Mouse (Mus musculus) heart, embryonic 10.5 days (tissue): Measurements from ENCODE around the gene Nub1. TPM values are rescaled to one million over a fixed set of nuclear protein-coding genes. Genes with fewer than 3 reads are reported as not detected.

Source experiments
- DNase-seq: peaks from one replicate; pipeline ENCODE4 v3.0.0-alpha.2; 2017; ENCODE audit warnings: low spot score
- H3K27ac ChIP-seq: fragments of 300-500 bp; sonication (generic); 2 replicates; pipeline ENCODE4 v1.5.1; 2016; ENCODE audit warnings: mild to moderate bottlenecking
- H3K27me3 ChIP-seq: fragments of 300-500 bp; sonication (generic); 2 replicates; pipeline ENCODE4 v1.6.1; 2016; ENCODE audit warnings: mild to moderate bottlenecking; ENCODE audit not compliant: poor library complexity, insufficient read depth, severe bottlenecking
- H3K36me3 ChIP-seq: fragments of 300-500 bp; sonication (generic); 2 replicates; pipeline ENCODE4 v1.6.1; 2016; ENCODE audit warnings: mild to moderate bottlenecking, moderate library complexity
- H3K4me1 ChIP-seq: fragments of 300-500 bp; sonication (generic); 2 replicates; pipeline ENCODE4 v1.6.1; 2016; ENCODE audit warnings: mild to moderate bottlenecking
- H3K4me3 ChIP-seq: fragments of 300-500 bp; sonication (generic); 2 replicates; pipeline ENCODE4 v1.5.1; 2016; ENCODE audit warnings: mild to moderate bottlenecking, moderate library complexity
- H3K9me3 ChIP-seq: fragments of 300-500 bp; sonication (generic); 2 replicates; pipeline ENCODE4 v1.6.1; 2016; ENCODE audit warnings: mild to moderate bottlenecking, moderate library complexity
- WGBS: fragments of 180-500 bp; shearing (Covaris S2); methylation state at CpG from one replicate; pipeline ENCODE4 v1.1.7; 2016; 5-methylcytosine and 5-hydroxymethylcytosine counted together
- polyA plus RNA-seq: library from polyadenylated mRNA; unstranded; fragments of >200 nt; fragmentation: Nextera tagmentation; extraction: Ambion mirVana; gene quantifications from 2 replicates; pipeline ENCODE4 v1.2.1, GENCODE M21; 2016

Nub1 gene
- polyA plus RNA-seq, 1 experiment from 2014 or later, result 27.1 TPM

DNA sequence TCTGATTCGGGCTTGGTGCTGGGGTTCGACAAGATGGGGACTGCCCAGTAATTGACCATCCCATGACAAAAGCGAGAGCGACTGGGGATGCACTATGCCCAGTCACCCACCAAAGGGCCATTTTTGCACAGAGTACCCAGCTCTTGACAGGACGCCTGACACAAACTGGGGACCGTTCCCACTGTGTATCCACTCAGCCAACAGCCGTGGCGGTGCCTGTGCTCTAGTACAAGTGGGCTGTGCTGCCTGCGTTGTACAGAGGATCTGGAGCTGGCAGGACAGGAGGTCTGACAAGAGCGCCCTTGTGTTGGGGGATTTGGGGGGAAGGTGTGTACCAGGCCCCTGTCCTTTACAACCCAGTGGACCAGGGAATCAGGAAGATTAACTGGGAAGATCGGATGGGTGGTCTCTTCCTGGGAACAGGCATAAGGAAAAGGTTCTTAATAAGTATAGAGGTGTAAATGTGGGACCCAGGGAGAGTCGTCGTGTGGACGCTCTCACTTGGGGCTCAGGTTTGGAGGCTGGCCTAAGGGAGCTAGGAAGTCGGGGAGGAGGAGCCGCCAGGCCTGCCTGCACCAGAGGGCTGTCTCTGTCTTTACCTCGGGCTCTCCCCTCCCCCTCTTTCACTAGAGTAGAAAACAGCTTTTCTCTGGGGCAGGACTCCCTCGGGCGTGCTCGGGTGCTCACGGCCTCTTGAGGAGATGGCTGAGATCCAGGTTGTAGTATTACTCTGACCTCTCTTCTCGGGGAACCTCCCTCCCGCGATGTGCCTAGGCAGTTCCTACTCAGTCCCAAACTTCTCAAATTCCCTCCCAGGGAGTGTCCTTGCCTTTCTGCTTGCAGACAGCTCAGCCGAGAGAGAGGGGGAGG is 66.2 kb downstream of the Nub1 start:
- DNase-seq, result no peak
- Histone ChIP-seq H3K9me3 (no peaks in the 10 kb centered on the region), H3K4me3 (peak overlapping the region; percentile 72), H3K36me3 (no peaks in the 10 kb centered on the region), H3K27me3 (no peaks in the 10 kb centered on the region), H3K4me1 (peaks cover 91% of the 10 kb centered on the region), H3K27ac (peak overlapping the region; percentile 97)
- WGBS, result 2% methylated on average over 25 of the region's 25 CpGs

DNA sequence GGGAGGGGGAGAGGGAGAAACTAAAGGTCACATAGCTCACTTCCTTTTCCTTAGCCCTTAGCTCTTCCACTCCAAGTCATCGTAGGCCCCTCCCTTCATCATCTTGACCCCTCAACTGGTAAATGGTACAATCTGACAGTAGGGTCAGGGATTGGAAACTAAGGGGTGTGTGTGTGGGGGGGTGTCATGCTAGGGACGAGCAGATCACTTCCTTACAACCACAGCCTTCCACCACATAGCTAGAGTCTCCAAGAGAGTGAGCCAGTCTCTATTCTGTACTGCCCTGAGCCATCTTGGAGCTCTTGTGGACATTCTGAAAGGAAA is 66.8 kb downstream of the Nub1 start:
- Histone ChIP-seq H3K27ac (peak overlapping the region; percentile 97), H3K27me3 (no peaks in the 10 kb centered on the region), H3K36me3 (no peaks in the 10 kb centered on the region), H3K4me3 (peak overlapping the region; percentile 72), H3K9me3 (no peaks in the 10 kb centered on the region), H3K4me1 (peaks cover 88% of the 10 kb centered on the region)
- no peak for DNase-seq
- WGBS, result 0% methylated on average over 2 of the region's 2 CpGs

DNA sequence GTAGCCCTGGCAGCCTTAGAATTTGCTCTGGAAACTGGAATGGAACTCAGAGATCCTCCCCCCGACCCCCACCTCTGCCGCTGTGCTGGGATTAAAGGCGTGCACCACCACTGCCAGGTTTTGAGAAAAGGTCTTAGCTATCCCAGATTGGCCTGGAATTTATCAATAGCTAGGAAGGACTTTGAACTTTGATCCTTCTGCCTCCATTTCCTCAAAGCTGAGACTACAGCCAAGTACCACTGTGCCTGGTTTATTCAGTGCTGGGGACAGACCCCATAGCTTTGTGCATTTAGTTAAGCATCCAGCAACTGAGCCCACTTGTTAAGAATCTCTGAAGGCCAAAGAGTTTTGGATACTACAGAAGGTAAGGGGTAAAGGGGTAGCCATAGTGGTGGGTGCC is 71.6 kb downstream of the Nub1 start:
- WGBS, result 50% methylated on average over 3 of the region's 3 CpGs
- DNase-seq, result no peak

DNA sequence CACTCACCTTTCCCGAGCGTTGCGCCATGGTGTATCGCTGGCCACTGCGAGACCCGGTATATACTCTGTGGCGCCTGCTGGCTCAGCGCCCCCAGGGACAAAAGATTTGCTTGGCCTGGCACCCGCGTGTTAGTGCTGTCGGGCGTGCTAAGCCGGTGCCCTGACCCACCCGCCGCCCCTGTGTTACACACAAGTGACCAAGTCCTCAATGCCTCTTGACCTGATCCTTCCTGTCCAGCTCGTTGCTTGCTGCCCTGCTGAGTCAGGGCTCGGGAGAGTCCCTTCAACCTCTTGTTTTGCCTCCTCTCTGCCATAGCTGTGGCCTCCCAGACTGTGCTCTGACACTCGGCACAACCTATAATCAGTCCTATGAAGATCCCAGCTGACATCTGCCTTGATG is 72.5 kb downstream of the Nub1 start, which contains the start of gene Crygn:
Crygn (minus strand) TSS at position 193 of the 400 bp plus-strand sequence.
- no peak for DNase-seq
- H3K27me3 ChIP-seq, result no peaks in the 10 kb centered on the region
- peaks cover 52% of the 10 kb centered on the region for H3K4me1 ChIP-seq
- WGBS, result 28% methylated on average over 18 of the region's 18 CpGs
- no peak within 1 kb of the TSS for H3K4me3 ChIP-seq
- H3K27ac ChIP-seq, result peak within 1 kb of the TSS; percentile 59
- no peaks in the 10 kb centered on the region for H3K9me3 ChIP-seq
- no peaks in the 10 kb centered on the region for H3K36me3 ChIP-seq

More for the DNA sequence above, 71.6 kb downstream of the Nub1 start:
- Histone ChIP-seq H3K36me3 (no peaks in the 10 kb centered on the region), H3K4me3 (no peak overlapping the region), H3K9me3 (no peaks in the 10 kb centered on the region), H3K27ac (no peak overlapping the region), H3K27me3 (no peaks in the 10 kb centered on the region), H3K4me1 (peaks cover 61% of the 10 kb centered on the region)

Other genes starting within 250 kb of the Nub1 start
- gene Fastk, start 240.2 kb upstream of the Nub1 start, polyA plus RNA-seq, result 156 and 197 TPM in 2 replicates
- gene Tmub1, start 237.7 kb upstream of the Nub1 start, polyA plus RNA-seq, result 21.3 and 22.3 TPM in 2 replicates
- 20.1 and 30.1 TPM in 2 replicates for gene Agap3, start 233.4 kb upstream of the Nub1 start, polyA plus RNA-seq
- 0.06 TPM in 1 of 2 replicates, not detected in the other for gene Gbx1, start 158.3 kb upstream of the Nub1 start, polyA plus RNA-seq
- gene Asb10, start 144.6 kb upstream of the Nub1 start, polyA plus RNA-seq, result 1.6 and 3.3 TPM in 2 replicates
- gene 4931409K22Rik, start 128.7 kb upstream of the Nub1 start, polyA plus RNA-seq, result 0.06 and 0.09 TPM in 2 replicates
- gene Abcf2, start 108.1 kb upstream of the Nub1 start, polyA plus RNA-seq, result 107 and 126 TPM in 2 replicates
- 19.1 and 22.8 TPM in 2 replicates for gene Chpf2, start 98.8 kb upstream of the Nub1 start, polyA plus RNA-seq
- gene Smarcd3, start 61.1 kb upstream of the Nub1 start, polyA plus RNA-seq, result 73.7 and 92.1 TPM in 2 replicates
- 14.0 and 29.3 TPM in 2 replicates for gene Wdr86, start 45.2 kb downstream of the Nub1 start, polyA plus RNA-seq
- gene Crygn, start 72.5 kb downstream of the Nub1 start, polyA plus RNA-seq, result 2.7 and 4.1 TPM in 2 replicates
- gene Rheb, start 157.1 kb downstream of the Nub1 start, polyA plus RNA-seq, result 219 and 225 TPM in 2 replicates